Mouse (Mus musculus) CD8-positive naive resting alpha-beta T cell, adult 2 months (primary cell): Measurements from ENCODE around the gene Fam69a.
A peak's percentile ranks its signal among the peaks of the same experiment; 100 is the strongest.
"Not testable (repeated sequence)": the region's sequence is repeated elsewhere in the genome, so short reads cannot be mapped to it uniquely, and the experiment has no call there.

Source experiments
- DNase-seq, 2 experiments: peaks; one replicate each; pipeline ENCODE4 v3.0.0; 2022; ENCODE audit warnings: low read depth in 2 of 2, low spot score in 2 of 2

The Fam69a gene

DNA sequence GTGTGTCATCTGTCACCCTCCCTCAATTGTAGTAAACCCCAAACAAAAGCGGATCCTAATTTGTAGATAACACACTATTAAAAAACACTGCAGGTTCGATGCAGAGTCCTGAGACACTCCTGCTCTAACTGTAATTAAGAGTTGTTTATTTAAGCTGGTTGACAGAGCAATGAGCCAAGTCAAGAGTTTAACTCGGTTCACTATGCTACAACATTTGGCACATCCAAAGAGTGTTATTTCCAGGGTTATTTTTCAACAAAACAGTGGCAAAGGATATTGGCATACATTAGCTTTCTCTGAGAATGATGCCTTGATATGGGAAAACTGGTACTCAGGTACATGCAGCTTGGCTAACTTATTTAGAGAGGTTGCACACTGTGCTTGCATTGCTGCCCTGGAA, 4.9 kb downstream of the Fam69a start:
- DNase-seq: no peak

DNA sequence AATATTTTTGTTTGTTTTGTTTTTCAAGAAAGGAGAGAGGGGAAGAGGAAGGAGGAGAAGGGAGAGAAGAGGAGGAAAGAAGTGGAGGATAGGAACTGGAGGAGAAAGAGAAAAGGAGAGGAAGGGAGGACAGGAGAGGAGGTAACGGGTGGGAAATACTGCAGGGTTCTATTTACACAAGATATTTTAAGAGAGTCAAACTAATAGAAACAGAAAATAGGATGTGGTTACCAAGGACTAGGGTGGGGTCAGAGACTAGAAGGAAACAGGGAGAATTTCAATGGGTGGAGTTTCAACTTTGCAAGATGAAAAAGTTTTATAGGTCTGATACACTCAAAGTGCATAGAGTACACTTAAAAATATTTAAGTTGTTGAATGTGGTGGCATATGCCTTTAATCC, 7.0 kb downstream of the Fam69a start:
- no peak for DNase-seq

DNA sequence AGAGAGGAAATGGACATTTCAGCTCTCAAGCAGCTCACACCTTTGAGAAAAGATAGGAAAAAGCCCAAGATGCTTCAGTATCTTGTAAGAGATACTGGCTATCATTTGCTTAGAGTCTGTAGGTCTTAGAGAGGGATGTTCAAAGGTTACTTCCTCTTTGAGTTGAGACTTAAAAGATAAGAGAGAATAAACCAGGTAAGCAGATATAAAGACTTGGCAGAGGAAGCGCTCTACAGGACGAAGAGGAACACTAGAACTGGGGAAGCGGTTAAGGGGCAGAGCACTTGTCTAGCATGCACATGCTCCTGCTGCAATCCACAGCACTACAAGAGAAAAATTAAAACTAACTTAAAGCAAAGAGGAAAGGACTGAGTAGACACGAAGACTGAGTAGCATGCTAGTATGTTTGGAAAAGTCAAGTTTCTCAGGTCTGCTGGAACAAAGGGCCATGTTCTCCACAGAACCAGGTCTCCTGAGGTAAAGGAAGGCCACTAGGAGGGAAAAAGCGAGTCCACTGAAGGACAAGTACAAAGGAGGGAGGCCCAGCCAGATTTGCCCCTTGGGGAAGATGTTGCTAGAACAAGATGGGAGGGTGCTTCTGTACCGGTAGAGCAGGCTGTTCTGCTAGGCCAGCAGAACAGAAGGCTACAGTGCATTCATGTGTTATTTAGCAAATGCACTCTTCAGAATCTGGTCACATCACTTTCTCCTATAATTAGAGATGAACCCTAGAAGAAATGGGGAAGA, 8.4 kb downstream of the Fam69a start:
- DNase-seq: no peak

DNA sequence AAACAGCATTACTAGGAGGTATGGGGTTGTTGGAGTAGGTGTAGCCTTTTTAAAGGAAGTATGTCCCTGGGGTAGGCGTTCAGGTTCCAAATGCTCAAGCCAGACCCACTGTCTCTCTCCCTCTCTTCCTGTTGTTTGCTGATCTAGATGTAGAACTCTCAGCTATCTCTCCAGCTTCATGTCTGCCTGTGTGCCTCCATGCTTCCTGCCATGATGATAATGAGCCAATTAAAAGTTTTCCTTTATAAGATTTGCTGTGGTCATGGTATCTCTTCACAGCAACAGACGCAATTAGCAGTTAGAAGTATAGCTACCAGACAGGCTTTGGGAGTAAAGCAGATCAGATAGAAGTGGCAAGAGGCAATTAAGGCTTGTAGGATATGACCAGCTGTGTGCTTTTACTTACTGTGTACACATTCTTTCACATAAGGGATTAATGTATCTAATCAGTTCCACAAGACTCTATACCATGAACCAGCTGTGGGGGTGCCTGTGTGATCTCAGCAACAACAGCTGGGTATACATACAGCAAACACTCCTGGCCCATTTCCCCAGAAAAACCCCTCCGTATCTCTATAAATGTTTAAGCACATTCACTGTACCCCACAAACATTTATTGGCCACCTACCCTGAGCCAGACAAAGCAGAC, 9.1 kb downstream of the Fam69a start:
- no peak for DNase-seq

DNA sequence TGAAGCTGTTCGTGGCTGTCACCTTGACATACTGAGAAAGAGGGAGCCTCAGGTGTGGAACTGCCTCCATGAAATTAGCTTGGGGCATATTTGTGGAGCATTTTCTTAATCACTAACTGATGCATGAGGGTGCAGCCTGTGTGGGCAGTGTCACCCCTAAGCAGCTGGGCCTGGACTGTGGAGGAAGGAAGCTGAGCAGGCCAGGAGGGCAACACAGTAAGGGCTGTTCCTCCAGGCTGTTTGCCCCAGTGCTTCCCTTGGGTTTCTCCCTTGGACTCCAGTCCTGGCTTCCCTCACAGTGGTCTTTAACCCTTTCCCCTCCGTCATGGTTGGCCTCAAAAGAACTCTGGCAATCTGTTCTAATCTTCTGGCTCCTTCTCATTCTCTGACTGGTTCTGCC, 13.6 kb downstream of the Fam69a start:
- DNase-seq: no peak

DNA sequence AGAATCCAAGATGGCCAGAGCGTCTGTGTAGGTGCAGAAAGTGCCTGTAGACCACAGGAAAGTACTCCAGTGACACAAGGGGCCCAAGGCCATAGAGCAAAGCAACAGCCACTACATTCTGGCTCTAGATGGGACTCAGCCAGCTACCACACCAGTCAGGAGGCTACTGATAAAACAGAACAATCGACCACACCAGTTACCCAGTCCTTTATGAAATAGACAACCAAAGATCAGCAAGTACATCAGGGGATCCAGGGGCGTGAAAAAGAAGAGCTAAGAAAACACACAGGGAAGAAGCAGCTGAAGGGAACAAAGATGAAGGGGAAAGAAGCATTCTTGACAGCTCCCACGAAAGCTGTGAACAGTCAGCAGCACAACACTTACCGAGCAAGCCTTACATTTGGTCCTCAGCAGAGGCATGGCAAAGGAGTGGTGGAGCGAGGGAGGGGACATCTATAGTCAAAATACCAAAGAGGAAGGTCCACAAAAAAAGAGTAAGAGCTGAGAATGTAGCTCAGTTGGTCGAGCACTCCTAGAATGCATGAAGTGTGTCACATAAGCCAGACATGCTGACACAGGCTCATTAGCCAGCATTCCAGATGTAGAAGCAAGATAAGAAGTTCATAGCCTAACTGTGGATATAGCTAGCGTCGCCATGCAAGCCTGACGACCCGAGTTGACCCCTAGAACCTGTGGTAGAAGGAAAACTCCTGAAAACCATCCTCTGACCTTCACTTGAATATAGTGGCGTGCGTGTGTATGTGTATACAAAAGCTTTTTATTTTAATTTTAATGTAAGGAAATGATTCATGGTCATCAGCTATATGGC, 14.2 kb downstream of the Fam69a start:
- DNase-seq: no peak

DNA sequence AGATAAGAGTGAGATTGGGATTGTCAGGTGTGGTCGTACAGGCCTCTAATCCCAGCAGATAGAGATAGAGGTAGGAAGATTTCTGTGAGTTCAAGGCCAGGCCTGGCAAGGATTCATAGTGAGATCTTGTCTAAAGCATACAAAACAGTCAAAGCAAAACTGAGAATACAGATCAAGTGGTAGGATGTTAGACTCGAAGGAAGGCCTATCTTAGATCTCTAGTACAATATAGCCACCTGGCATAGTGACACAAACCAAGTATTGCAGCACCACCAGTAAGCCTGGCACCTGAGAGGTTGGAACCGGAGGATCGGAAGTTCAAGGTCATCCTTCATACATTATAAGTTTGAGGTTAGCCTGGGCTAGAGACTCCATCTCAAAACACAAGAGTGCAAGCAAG, 15.8 kb downstream of the Fam69a start:
- DNase-seq: no peak

DNA sequence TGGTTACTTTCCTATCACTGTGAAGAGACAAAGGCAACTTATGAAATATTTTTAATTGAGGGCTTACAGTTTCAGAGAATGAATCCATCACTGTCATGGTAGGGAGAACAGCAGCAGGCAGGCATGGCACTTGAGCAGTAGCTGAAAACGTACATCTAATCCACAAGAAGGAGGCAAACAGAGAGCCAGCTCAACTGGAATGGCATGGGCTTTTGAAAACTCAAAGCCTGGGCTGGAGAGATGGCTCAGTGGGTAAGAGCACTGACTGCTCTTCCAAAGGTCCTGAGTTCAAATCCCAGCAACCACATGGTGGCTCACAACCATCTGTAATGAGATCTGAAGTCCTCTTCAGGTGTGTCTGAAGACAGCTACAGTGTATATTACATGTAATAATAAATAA, 17.1 kb downstream of the Fam69a start:
- not testable (repeated sequence) for DNase-seq

DNA sequence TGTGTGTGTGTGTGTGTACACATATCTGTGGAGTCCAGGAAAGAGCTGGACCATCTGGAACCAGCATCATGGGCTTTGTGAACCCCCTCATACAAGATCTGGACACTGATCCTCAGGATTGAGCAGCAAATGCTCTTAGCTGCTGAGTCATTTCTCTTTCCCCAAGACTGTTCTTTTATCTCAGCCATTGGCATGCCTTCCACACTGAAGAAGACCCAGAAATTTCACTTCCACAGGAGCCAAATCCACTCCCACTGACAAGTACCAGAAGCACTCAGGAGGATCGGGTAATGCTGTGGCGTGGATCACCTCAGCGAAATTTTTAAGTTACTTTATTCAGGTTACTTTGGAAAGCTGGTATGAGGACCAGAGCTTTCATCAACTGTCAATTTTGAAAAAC, 18.8 kb downstream of the Fam69a start:
- no peak for DNase-seq

DNA sequence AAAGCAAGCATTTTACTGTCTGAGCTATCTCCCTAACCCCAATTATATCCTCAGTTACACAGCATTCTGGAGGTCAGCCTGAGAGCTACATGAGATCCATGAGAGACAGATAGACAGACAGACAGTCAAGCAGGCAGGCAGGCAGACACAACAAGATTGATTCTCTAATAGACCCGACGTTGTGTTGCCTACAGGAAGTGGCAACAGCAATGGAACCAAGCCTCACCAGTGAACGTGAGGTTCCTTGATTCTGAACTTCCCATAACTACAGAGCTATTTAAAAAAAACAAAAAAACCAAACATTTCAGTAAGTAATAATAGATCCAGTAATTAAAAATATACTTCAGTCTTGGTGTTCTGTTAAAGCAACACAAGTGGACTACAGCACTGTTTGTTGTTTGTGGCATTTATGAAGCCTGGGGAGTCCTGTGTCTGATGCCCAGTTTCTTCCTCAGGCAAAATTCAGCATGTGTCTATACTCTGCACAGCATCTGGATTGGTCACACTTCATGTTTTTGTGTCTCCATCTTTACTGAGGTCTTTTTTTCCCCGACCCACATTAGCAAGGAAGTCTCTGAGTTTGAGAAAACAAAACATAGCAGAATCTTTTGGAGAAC, 19.9 kb downstream of the Fam69a start:
- DNase-seq: no peak

DNA sequence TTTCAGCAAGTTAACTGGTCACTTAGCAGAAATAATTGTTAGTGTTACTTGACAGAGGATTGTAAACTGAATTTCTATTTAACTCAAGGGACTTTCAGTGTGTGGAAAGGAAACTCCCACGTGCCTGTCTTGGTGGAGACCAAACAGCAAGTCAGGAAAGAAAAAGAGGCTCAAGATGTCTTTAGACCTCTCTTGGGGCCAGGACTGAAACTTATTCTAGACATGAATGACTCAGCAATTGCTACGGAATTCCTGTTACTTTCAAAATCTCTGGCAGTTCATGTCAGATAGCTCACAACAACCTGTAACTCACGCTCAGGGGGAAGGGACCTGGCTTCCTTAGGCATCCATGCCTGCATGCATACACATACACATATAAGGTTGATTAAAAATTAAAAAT, 20.7 kb downstream of the Fam69a start:
- DNase-seq: no peak

DNA sequence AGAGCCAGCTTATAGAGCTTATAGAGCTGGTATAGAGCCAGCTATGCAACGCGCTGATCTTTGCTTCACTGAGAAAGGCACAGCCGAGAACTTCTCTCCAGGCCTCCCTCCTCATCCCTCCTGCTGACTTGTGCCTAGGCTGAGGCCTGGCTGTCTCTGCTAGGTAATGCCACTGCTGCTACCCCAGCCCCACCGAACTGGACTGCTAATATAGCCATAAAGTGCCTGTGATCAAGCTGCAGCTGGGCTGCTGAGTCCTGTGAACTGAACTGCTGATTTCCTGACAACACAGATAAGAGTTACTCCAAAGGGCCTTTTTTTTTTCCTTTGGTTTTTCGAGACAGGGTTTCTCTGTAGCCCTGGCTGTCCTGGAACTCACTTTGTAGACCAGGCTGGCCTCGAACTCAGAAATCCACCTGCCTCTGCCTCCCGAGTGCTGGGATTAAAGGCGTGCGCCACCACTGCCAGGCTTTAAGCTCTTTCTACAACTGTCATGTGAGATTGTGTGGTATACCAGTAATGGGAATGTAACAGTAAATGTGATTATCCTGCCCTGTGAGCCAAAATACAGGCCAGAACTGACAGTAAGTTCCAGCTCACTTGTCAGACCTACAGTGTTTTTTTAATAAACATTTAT, 21.4 kb downstream of the Fam69a start:
- DNase-seq: no peak

DNA sequence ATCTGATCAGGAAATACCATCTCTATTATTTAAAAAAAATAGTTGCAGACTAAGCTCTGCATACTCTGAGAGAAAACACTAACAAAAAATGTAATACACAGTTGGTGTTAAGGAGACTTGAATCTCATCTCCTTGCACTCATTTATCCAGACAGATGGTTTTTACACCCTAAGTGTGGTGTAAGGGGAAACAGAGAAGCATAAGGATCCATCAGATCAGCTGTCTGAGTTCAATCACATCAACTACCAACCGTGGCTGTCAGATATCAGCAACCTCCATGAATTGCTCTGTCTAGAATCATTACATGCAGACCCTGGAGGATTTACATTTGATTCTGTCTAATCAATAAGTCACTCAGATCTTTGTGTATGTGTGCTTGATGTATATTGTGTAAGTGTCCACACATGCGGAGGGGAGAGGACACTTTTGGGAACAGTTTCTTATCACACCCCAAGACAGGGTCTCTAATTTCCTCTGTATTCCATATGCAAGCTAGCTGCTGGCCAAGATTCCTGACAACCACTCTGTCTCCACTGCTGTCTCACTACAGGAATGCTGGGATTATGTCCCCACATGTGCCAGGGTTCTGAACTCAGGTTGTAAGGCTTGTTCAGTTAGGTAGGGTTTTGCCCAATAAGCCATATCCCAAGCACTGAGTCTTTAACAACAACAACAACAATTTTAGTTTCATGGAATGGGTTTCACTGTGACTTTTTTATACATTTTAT, 22.7 kb downstream of the Fam69a start:
- DNase-seq: no peak

DNA sequence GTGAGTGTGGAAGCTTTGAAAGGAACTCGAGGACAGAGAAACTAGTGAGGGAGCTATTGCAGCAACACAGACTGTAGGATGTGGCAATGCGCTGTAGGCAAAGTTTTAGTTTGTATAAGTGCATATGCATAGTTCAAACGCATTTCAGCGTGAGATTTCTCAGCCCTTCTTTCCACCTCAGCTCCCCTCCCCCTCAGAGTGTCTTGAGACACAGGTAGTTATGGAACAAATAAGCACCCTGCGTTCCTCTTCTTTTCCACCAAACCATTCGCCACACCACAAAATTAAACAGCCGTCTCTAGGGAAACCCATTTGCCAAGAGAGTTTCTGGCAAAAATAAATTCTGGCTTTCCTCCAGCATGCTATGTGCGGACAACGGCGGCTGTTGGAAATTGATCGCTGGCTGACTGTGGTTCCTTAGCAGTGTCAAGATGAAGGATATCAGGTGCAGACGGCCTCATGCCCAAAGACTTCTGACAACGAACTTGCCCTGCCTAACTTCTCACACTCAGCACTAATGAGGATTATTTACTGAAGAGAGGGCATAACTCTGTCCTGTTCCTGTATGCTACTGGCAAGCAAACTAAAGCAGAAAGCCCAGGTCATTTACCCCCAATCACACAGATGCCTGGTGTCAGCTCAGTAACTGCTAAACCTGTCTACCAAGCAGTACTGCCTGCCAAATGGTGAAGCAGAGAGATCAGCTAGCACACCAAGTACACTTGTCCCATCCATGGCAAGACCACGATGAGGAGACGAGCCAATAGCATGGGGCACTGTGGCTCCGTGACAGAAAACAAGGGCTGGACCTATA, 25.2 kb downstream of the Fam69a start:
- DNase-seq: peak; percentile 17 to 40

DNA sequence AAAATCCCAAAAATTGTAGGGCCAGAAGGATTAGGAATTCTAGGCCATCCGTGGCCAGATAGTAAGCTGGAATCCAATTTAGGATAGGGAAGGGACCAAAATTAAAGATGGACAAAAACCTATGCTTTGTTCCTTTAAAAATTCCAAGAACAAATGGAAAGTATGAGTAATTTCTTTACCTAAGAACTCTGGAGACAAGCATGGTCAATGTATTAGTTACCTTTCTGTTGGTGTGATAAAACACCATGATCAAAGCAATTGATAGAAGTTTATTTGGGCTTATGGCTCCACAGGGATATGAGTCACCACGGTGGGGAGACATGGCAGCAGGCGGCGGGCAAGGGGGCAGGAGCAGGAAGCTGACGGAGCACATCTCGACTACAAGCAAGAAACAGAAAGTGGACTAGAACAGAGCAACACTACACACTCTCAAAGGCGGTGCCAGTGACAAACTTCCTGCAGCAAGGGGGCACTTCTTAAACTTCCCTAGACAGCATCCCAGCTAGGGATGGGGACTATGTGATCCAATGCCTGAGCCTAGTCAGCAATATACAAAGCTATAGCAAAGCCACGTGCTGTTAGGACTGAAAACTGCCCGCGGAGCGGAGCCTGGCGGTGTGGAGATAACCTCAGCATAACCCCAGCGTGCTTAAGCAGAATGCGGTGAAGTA, 26.2 kb downstream of the Fam69a start:
- peak; percentile 54 to 64 for DNase-seq

DNA sequence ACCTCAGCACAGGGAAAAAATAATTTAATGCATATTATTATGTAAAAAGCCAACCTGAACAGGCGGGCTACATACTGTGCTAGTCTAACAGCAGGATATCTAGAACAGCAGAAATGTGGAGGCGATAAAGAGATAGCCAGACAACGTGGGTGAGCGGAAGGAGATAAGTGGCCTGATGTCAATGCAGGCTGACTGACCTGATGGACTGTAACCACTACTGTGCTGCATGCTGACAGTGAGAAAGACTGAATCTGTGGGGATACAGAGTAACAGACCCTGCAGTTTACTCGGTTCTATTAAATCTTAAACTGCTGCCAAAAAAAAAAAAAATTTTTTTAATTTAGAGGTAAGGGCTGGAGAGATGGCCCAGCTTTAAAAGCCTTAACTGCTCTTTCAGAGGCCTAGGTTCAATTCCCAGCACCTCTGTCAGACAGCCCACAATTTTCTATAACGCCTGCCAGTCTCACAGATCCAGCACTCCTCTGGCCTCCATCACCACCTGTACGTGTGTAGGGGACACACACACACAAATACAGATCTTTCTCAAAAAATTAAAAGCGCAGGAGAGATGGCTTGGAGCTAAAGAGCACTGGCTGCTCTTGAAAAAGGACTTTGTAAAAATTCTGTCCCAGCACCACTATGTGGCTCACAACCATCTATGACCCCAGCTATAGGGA, 27.1 kb downstream of the Fam69a start:
- no peak for DNase-seq

DNA sequence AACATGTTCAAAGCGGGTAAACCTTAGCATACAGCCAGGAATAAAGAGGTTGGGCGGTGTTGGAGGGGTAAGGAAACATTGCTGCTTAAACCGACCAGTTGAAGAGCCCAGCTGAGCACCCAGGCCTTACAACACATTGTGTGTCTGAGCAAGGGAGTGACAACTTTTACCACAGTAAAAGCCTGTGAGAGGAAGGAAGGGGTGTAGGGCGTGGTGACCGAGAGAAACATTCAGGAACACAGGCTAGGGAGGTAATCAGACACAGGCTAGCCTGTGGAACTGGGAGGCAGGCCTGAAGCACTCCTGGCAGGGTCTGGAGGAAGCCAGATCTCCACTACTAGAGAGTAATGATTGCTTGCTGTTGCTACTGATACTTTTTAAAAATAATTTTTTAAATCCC, 36.2 kb downstream of the Fam69a start:
- no peak for DNase-seq

DNA sequence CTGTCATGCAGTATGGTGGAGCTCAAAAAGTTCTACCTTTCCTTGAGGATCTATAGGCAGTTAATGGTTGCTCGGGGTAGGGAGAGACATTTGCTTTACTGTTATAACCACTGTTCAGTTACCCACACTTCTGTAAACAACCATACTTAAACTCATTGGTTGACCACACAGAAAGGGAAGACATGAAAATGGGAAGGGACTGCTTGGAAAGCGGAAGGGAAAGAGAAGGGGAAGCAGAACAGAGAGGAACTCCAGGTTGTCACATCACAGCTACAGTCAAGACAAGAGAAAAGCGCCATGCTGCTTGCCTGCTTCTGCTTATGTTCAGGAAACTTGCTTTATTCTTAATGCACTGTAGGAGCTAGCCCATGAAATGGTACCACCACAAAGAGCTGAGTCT, 37.3 kb downstream of the Fam69a start:
- DNase-seq: no peak

DNA sequence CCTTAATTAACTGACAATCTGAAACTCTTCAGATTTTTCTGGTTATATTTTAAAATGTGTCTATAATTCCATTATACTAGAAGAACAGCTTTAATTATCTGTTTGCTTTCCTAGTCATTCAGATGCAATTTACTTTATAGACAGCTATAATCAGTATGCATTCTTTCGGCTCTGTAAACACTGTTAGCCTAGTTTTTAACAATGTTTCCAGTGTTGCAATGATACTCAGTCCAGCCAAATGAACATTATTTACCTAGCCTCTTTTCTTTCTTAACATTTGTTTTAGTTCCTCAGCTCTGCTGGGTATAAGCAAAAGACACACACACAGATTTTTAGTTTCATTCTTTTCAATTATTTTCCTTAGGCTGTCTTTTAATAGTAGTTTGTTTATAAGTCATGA, 38.0 kb downstream of the Fam69a start:
- no peak for DNase-seq
